Mouse (Mus musculus): Measurements from ENCODE around the gene Dclre1a. TPM values are rescaled to one million over a fixed set of nuclear protein-coding genes. Genes with fewer than 3 reads are reported as not detected.

Dclre1a gene
- polyA plus RNA-seq (2012; rRNA removed): 7.8 and 9.4 TPM in 2 replicates

GRCm38 (mm10) chr19:56547456-56548229 lies at the start of gene Dclre1a:
Dclre1a (minus strand) TSS chr19:56548222.
- peak in 1 of 2 experiments; percentile 69 for DNase-seq (ENCODE audit: extremely low spot score in 1 of 2, low spot score in 1 of 2)

- no peak for DNase-seq (ENCODE audit: extremely low spot score in 1 of 2, low spot score in 1 of 2)
Observed at GRCm38 (mm10) chr19:56592472-56592871, 44.5 kb upstream of the Dclre1a start.

- no peak for DNase-seq (ENCODE audit: extremely low spot score in 1 of 2, low spot score in 1 of 2)
Observed at GRCm38 (mm10) chr19:56590250-56590649, 42.2 kb upstream of the Dclre1a start.

- no peak for DNase-seq (ENCODE audit: extremely low spot score in 1 of 2, low spot score in 1 of 2)
Observed at GRCm38 (mm10) chr19:56589455-56589854, 41.4 kb upstream of the Dclre1a start.

GRCm38 (mm10) chr19:56589008-56589407 lies 41.0 kb upstream of the Dclre1a start:
- DNase-seq (ENCODE audit: extremely low spot score in 1 of 2, low spot score in 1 of 2): no peak

- DNase-seq (ENCODE audit: extremely low spot score in 1 of 2, low spot score in 1 of 2): peak; percentile 78 to 79
Observed at GRCm38 (mm10) chr19:56588205-56588626, 40.2 kb upstream of the Dclre1a start.

- DNase-seq (ENCODE audit: extremely low spot score in 1 of 2, low spot score in 1 of 2): no peak
Observed at GRCm38 (mm10) chr19:56586320-56586719, 38.3 kb upstream of the Dclre1a start.

GRCm38 (mm10) chr19:56584288-56584687 lies 36.3 kb upstream of the Dclre1a start:
- DNase-seq (ENCODE audit: extremely low spot score in 1 of 2, low spot score in 1 of 2): no peak

- DNase-seq (ENCODE audit: extremely low spot score in 1 of 2, low spot score in 1 of 2): no peak
Observed at GRCm38 (mm10) chr19:56583785-56584184, 35.8 kb upstream of the Dclre1a start.

GRCm38 (mm10) chr19:56581981-56582380 lies 34.0 kb upstream of the Dclre1a start:
- no peak for DNase-seq (ENCODE audit: extremely low spot score in 1 of 2, low spot score in 1 of 2)

- DNase-seq (ENCODE audit: extremely low spot score in 1 of 2, low spot score in 1 of 2): no peak
Observed at GRCm38 (mm10) chr19:56577801-56578200, 29.8 kb upstream of the Dclre1a start.

GRCm38 (mm10) chr19:56573184-56573583 lies 25.2 kb upstream of the Dclre1a start:
- peak; percentile 58 to 74 for DNase-seq (ENCODE audit: extremely low spot score in 1 of 2, low spot score in 1 of 2)

GRCm38 (mm10) chr19:56571913-56572312 lies 23.9 kb upstream of the Dclre1a start:
- DNase-seq (ENCODE audit: extremely low spot score in 1 of 2, low spot score in 1 of 2): no peak

- DNase-seq (ENCODE audit: extremely low spot score in 1 of 2, low spot score in 1 of 2): no peak
Observed at GRCm38 (mm10) chr19:56571234-56571633, 23.2 kb upstream of the Dclre1a start.

- DNase-seq (ENCODE audit: extremely low spot score in 1 of 2, low spot score in 1 of 2): no peak
Observed at GRCm38 (mm10) chr19:56570781-56571180, 22.8 kb upstream of the Dclre1a start.

GRCm38 (mm10) chr19:56566940-56567339 lies 18.9 kb upstream of the Dclre1a start:
- DNase-seq (ENCODE audit: extremely low spot score in 1 of 2, low spot score in 1 of 2): no peak

- DNase-seq (ENCODE audit: extremely low spot score in 1 of 2, low spot score in 1 of 2): peak; percentile 53 to 86
Observed at GRCm38 (mm10) chr19:56566041-56566440, 18.0 kb upstream of the Dclre1a start.

- DNase-seq (ENCODE audit: extremely low spot score in 1 of 2, low spot score in 1 of 2): peak in 1 of 2 experiments; percentile 43
Observed at GRCm38 (mm10) chr19:56565358-56565757, 17.3 kb upstream of the Dclre1a start.

GRCm38 (mm10) chr19:56563469-56563868 lies 15.4 kb upstream of the Dclre1a start:
- peak; percentile 62 to 72 for DNase-seq (ENCODE audit: extremely low spot score in 1 of 2, low spot score in 1 of 2)

GRCm38 (mm10) chr19:56562433-56563138 lies 14.6 kb upstream of the Dclre1a start:
- DNase-seq (ENCODE audit: extremely low spot score in 1 of 2, low spot score in 1 of 2): no peak

- no peak for DNase-seq (ENCODE audit: extremely low spot score in 1 of 2, low spot score in 1 of 2)
Observed at GRCm38 (mm10) chr19:56555972-56556371, 8.0 kb upstream of the Dclre1a start.

GRCm38 (mm10) chr19:56553177-56553576 lies 5.2 kb upstream of the Dclre1a start:
- DNase-seq (ENCODE audit: extremely low spot score in 1 of 2, low spot score in 1 of 2): no peak
